Mouse (Mus musculus): ENCODE data around the gene Scn10a.

The Scn10a gene

DNA sequence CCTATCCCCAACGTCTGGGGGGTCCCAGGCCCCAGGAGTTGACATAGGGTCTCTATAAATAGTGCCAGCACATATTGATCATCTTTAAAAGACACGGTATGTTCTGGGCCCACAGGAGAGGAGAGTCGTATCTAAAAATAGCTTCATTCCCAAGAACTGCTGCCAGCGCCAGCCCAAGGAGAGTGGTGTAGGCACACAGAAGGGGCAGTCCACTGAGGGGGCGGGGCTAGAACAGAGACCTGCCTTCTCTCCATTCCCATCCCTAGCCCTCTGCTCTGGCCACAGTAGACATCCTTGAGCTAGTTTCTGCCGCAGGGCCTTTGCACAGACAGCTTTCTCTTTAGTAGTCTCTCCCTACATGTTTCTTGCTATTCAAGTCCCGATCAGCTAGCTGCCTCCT lies 144.8 kb downstream of the Scn10a start:
- DNase-seq (ENCODE audit: low read depth) = no peak

DNA sequence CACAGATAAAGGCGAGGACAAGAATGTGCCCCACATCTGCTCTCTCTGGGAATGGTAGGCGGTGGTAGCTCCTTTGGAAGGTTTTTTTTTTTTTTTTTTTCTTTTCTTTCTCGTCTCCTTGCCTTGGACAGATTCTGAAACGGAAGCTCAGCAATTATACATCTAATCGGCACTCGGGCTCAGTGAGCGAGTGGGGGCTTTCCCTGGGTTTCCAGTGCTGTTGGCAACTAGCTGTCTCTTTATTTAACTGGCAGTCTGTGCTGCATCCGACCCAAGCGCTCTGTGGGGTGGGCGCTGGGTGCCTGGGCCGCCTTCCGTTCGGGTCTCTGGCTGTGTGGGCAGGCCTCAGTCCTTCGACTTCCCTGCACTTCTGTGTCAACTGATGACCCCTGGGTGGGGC lies 146.1 kb downstream of the Scn10a start:
- no peak for DNase-seq (ENCODE audit: low read depth)

DNA sequence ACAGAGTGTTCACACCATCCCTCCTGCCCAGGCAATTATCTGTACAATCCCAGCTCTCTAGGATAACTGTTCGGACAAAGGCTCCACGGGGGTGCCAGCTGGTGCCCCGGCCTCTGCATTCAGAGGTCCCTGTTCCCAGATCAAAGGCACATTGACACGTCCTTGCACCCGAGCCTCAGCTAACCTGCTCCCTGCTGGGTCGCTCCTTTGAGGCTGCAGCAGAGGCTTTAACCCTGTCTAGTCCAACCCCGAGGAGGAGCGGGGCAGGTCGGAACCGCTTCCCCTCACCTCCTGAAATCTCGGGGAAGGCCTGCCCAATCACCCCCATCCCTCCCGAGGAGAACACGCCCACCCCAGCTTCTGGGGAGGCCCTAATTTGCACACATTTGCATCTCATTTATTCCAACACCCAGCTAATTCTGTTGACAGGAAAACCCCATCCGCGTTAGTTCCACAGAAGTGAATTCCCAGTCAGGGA lies 147.7 kb downstream of the Scn10a start:
- DNase-seq (ENCODE audit: low read depth) = no peak

- DNase-seq (ENCODE audit: low read depth) = no peak
These were observed 148.5 kb downstream of the Scn10a start for GRCm38 (mm10) chr9:119570652-119571051.

DNA sequence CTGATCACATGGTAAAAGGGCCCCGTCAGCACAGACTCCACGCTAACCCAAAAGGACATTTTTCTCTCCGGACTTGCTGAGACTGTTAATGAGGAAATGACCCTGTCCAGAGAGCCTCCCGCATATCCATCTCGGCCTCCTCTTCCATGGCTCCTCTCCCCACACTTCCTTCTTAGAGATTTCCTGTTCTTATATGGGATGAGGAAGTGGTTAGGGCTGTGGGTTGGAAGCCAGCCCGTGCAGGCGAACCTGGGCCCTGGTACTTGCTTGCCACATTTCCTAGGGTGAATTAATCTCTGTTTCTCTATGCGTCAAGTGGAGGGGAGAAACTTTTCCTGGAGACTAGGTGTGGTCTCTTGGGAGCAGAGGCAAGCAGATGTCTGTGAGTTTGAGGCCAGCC lies 150.4 kb downstream of the Scn10a start:
- no peak for DNase-seq (ENCODE audit: low read depth)

GRCm38 (mm10) chr9:119567800-119568199 lies 151.3 kb downstream of the Scn10a start:
- no peak for DNase-seq (ENCODE audit: low read depth)

- no peak for DNase-seq (ENCODE audit: low read depth)
These were observed 152.9 kb downstream of the Scn10a start for GRCm38 (mm10) chr9:119566214-119566613.

DNA sequence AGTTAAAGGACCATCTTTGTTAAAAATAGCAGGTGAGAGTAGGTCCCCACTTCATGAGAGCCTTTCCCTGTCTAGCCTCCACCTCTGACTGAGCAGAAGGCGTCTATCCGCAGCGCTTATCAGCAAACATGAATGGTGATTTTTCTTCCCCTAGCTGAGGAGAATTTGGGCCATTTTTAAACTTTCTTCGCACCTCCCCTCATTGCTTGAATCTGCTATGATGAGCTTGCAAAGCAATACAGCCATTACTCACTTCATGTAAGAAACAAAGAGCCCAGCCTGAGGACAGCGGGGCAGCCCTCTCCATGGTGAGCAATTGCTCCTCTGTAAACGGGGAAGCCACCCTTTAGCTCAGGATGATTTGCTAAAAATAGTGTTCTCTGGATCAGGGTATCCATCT lies 154.3 kb downstream of the Scn10a start:
- DNase-seq (ENCODE audit: low read depth) = no peak

DNA sequence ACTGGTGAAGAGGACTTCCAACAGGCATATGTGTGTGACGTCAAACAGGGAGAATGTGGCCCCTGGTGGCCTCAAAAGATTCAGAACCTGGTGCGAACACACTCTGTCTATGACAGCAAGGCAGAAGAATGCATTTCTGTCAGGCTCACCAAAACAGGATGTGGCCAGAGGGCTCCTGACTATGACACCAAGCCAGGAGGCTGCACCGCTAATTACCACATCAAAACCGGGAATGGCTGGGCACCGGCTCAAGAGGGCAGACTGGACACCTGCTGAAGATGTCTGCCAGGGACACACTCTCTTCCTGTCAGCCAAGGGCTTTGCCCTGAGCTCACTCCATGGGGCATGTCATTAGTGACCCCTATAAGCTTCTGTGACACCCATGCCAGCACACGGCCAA lies 155.5 kb downstream of the Scn10a start:
- DNase-seq (ENCODE audit: low read depth) = no peak

- DNase-seq (ENCODE audit: low read depth) = no peak
These were observed 156.9 kb downstream of the Scn10a start for GRCm38 (mm10) chr9:119562256-119562655.

GRCm38 (mm10) chr9:119561746-119562145 lies 157.4 kb downstream of the Scn10a start:
- no peak for DNase-seq (ENCODE audit: low read depth)

- no peak for DNase-seq (ENCODE audit: low read depth)
These were observed 159.4 kb downstream of the Scn10a start for GRCm38 (mm10) chr9:119559537-119560276.

Data from fibroblast of lung, adult 2 months (primary cell).